Mouse (Mus musculus) gonadal fat pad, adult 2 months (tissue): ENCODE results near the gene Odf3. TPM values are rescaled to one million over a fixed set of nuclear protein-coding genes. Genes with fewer than 3 reads are reported as not detected.

Source experiments
- DNase-seq: peaks from one replicate; pipeline ENCODE4 v3.0.0-alpha.2; 2012; ENCODE audit warnings: low read depth
- polyA plus RNA-seq: library from polyadenylated mRNA; depleted of rRNA; stranded (reverse); fragments of >200 nt; gene quantifications from 2 replicates; pipeline ENCODE4 v1.2.3, GENCODE M21; 2012

The Odf3 gene
- polyA plus RNA-seq, 1 experiment, result 0.74 TPM

DNA sequence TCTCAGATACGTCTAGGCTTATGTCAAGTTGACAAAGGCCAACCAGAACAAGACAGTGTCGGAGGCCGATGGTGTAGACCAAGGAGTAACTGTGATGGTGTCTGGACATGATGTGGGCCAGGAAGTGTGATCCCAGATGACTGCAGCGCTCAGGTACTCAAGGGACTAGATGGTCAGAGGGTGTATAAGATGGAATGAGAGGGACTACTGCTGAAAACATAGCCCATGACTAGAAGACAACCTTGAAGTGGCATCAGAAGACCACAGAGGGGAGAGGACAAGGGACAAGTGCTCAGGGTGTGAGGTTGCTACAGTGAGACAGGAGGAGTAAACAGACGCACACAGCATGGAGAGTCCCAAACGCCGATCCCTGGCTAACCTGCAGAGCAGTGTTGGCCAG is 3.8 kb upstream of the Odf3 start:
- no peak for DNase-seq

- DNase-seq, result no peak
Measured at GRCm38 (mm10) chr7:140844905-140845665, 2.5 kb upstream of the Odf3 start, which contains the start of gene Scgb1c1. Gene Scgb1c1 (plus strand): TSS chr7:140845547.

- DNase-seq, result no peak
Measured at GRCm38 (mm10) chr7:140845683-140846082, 1.9 kb upstream of the Odf3 start.

DNA sequence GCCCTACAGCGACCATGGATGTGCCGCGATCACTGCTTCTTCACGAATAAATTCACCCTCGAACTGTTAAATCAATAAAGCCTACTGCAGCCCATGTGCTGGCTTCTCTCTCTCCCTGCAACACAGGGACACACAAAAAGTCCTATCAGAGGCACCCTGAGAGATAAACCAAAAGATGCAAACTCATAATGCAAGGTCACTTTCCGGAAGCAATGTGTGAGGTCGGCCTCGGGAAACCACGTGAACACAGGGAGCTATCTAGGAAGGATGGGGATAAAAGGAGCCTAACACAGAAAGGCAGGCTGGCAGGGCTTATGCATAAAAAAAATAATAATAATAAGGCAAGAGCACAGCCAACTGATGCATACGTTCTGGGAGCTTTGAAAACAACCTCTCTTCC is 929 bp upstream of the Odf3 start:
- no peak for DNase-seq

GRCm38 (mm10) chr7:140848591-140848990 is 986 bp downstream of the Odf3 start:
- DNase-seq, result no peak

DNA sequence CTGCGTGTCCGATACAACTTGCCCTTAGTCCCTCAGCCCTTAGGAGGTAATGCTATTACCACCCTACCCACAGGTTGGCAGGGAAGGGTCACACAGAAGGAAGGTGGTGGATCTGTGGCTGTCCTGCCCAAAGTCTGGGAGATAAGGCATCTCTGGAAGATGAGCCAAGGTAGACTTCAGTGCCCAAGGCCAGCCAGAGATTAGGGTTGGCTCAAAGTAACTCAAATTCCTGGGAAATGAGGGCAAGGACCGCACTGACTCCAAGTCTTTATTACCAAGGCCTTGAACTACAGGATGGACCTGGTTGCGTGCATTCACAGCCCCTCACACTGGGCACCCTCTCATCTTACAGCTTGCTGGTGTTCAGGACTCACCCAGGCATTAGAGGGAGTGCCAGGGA is 4.3 kb downstream of the Odf3 start:
- DNase-seq, result no peak

DNA sequence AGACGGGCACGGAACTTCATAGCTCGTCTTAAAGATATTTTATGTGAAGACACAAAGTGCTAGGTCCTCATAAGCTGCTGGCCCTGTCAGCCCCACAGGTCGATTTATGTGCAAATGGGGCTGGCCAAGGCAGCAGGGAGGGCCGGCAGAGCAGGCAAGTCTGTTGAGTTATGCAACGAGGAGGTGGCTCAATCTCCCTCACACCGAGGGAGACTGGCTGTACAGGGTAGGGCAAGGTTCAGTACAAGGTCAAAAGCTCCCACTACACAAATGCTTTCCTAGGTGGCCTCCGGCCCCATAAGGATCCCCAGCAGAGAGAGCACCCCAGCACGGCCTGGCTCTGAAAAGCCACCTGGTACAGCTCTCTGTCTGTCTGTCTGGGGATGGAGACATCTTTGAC is 5.8 kb downstream of the Odf3 start:
- DNase-seq, result no peak

DNA sequence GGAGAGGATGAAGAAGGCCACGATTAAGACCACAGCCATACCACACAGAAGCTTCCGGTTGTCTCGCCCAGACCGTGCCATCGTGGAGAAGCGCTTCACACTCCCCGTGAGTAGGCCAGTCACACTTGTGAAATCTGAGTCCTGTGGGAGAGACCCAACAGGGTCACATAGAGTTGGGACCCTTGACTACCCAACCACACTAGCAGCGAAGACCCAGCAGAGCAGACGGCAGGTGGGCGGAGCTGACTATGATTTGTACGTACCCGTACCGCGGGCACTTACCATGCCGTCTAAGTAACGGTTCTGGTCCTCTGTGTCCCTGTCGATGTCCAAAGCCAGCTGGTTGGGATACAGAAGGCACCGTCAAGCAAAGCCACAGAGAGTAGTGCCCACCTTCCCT is 6.9 kb downstream of the Odf3 start:
- DNase-seq, result no peak

DNA sequence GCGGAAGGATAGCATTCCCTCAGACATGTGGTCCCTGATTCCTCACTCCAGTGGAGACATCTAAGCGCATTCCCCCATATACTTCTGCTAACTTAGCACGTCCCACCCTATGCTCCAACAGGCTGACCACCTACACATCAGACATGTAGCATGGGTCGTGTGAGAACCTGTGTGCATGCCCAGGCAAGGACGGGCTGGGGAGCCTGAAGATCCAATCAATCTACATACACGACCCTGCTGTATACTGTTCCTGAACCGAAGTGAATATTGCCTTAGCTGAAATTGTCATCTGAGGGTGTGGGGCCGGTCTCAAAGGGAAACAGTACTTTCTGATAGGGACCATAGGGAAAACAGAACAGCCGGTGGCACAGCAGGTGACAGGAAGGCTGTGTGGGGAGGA is 7.6 kb downstream of the Odf3 start:
- no peak for DNase-seq

GRCm38 (mm10) chr7:140855860-140856784 is 8.5 kb downstream of the Odf3 start, which contains the start of gene Gm45785:
Gene Gm45785 (minus strand): TSS chr7:140856331.
- peak; percentile 83 for DNase-seq

DNA sequence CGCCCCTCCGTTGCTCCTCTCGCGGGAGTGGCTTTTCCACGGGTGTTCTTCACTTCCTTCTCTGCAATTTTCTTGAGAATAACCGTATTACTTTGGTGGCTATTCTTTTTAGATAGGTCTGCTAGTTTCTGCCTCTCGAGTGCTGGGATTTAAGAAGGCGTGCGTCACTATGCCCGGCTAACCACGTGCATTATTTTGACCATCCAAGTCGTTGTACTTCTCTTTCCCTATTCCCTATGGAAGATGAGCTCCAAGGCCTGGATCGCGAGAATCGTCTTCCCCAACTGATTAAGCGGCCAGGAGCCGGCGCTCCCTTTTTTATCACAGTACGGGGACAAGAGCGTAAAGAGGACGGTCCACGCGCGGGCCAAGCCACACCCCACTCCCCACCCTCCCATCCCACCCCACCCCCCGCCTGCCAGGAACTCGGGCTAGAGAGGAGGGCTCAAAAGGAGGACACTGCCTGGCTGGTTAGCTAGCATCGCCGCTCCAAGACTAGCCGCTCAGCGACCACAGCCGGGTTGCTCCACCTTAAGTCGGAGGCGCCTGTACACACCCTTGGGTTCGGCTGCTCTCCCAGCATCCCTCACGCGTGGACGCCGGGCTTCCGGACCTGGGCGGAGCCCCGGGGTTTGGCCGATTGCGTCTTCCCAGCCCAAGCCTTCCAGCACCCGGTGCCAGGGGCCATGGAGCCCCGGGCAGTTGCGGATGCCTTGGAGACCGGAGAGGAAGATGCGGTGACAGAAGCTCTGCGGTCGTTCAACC is 9.4 kb downstream of the Odf3 start, which contains the start of gene Ric8a:
Gene Ric8a, plus strand, starts transcription at position 173 of the 765 bp plus-strand sequence.
- no peak for DNase-seq

DNA sequence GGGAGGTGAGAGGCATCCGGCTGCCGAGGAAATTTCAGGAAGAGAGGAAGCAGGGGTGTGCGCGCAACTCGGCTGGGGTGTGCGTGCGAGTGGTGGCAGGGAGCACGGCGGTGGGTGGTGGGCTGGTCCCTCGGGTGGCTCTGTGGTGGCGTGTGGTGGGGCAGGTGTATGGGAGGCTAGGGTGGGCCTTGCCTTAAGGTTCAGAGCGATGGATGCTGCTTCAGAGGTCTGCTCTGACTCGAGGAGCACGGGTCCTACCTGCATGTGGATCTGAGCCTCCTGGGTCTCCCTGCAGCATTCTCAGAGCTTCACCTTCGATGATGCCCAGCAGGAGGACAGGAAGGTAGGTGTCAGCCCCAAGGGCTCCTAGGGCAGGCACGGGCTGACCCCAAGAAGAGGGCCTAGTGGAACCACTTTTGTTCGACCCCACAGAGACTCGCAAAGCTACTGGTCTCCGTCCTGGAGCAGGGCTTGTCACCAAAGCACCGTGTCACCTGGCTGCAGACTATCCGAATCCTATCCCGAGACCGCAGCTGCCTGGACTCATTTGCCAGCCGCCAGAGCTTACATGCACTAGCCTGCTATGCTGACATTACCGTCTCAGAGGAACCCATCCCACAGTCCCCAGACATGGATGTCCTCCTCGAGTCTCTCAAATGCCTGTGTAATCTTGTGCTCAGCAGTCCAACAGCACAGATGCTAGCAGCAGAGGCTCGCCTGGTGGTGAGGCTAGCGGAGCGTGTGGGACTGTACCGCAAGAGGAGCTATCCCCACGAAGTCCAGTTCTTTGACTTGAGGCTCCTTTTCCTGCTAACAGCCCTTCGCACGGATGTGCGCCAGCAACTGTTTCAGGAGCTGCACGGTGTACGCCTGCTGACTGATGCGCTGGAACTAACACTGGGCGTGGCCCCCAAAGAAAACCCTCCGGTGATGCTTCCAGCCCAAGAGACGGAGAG is 10.2 kb downstream of the Odf3 start, which contains the start of gene Bet1l:
Gene Bet1l, minus strand, starts transcription at position 28 of the 956 bp plus-strand sequence.
- DNase-seq, result no peak

GRCm38 (mm10) chr7:140858746-140859145 is 11.1 kb downstream of the Odf3 start:
- DNase-seq, result no peak

GRCm38 (mm10) chr7:140859997-140860396 is 12.4 kb downstream of the Odf3 start:
- no peak for DNase-seq

DNA sequence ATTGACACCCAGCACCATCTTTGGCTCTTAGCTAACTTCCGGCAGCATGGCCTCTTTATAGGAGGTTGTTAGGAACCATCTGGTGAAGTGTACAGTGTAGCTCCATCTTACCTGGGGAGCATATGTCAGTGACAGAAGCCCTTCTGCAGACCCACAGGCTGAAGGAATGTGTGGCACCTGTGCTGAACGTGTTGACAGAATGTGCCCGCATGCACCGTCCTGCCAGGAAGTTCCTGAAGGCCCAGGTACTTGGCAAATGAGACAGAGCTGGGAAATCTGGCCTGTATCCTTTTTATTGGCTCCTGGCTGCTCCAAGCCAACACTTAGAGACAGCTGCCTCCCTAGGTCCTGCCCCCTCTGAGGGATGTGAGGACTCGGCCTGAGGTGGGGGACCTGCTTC is 13.1 kb downstream of the Odf3 start:
- DNase-seq, result no peak

- no peak for DNase-seq
Measured at GRCm38 (mm10) chr7:140864761-140865160, 17.2 kb downstream of the Odf3 start.

GRCm38 (mm10) chr7:140874224-140874623 is 26.6 kb downstream of the Odf3 start:
- DNase-seq, result no peak

DNA sequence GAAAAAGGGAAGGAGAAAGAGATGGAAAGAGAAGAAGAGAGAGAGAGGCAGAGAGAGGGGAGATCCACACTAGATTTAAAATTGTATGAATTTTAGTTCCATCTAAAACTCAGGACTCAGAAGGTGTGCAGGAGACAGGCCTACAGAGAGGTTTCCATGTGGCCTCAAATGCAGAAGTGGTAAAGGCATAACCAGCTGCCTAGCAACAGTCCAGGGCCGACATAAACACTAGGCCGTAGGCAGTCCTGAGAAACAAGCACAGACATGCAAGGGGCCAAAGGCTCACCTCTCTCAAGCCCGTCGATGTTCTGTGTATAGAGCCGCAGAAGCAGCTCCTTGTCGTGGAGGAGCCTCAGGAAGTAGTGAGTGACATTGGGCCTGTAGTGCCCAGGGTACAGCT is 29.8 kb downstream of the Odf3 start:
- DNase-seq, result no peak

DNA sequence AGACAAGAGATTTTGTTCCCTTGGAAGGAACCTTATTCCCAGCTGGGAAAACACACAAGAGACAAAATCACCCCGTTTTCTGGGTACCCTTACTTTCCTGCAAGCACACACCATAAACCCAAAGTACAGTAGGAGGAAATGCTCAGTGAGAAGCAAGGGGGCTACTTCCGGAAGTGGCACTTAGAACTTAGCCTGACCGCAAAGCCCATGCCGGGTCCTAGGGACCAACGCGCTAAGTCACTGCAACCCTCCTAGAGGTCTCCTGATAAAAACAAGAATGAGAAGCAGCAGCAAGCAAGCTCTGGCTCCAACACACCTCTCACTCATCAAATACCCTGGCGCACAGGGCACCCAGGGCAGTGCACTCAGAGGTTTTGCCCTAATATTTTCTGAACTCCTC is 31.8 kb downstream of the Odf3 start:
- no peak for DNase-seq

DNA sequence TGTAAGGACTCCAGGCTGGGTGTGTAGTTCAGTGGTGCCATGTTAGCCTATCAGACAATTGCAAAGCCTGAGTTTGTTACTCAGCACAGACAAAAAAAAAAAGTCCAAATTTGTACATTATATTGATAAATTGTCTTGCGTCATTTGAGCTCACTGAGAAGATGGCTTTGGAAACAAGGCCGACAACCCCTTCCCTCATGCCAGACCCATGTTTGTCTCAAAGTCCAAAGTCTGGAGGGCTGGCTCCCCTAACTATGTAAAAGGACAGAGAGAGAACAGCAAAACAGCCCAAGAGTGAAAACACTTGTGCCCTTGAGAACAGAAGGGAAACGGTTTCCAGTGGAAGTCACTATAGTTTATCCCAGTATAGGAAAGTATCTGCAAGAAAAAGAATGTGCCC is 32.8 kb downstream of the Odf3 start:
- no peak for DNase-seq
